Mouse (Mus musculus) ES-Bruce4 (cell line): ENCODE data around the gene Hmgcs1.

Experiments used
- CTCF ChIP-seq: IDR thresholded peaks from one replicate; pipeline ENCODE4 v1.8.1; 2011; ENCODE audit warnings: low read depth, low read length
- POLR2A ChIP-seq: IDR thresholded peaks from one replicate; pipeline ENCODE4 v1.8.1; 2011; ENCODE audit warnings: low read length; ENCODE audit not compliant: insufficient read depth

- TF ChIP-seq POLR2A, result no peak
- TF ChIP-seq CTCF, result no peak
Measured at GRCm38 (mm10) chr13:119708941-119709340, 18.8 kb downstream of the Hmgcs1 start.
